Mouse (Mus musculus) neural tube, embryonic 11.5 days (tissue): ENCODE measurements around the gene a. TPM values are rescaled to one million over a fixed set of nuclear protein-coding genes. Genes with fewer than 3 reads are reported as not detected.
"Not testable (repeated sequence)": the region's sequence is repeated elsewhere in the genome, so short reads cannot be mapped to it uniquely, and the experiment has no call there.

Experiments used
- ATAC-seq: fragments of 200-750 bp; cut with Nextera tagmentation; 2 replicates; pipeline ENCODE4 v1.8.0; 2017; ENCODE audit warnings: moderate number of reproducible peaks, mild to moderate bottlenecking, moderate TSS enrichment, moderate library complexity; ENCODE audit not compliant: insufficient read depth, low FRiP score, low TSS enrichment
- DNase-seq: peaks from one replicate; pipeline ENCODE4 v3.0.0-alpha.2; 2015; ENCODE audit warnings: low spot score
- H3K27ac ChIP-seq: fragments of 300-500 bp; sonication (generic); 2 replicates; pipeline ENCODE4 v1.5.1; 2014; ENCODE audit warnings: low read depth, mild to moderate bottlenecking, low read length
- H3K27me3 ChIP-seq: fragments of 300-500 bp; sonication (generic); 2 replicates; pipeline ENCODE4 v1.6.1; 2014; ENCODE audit warnings: mild to moderate bottlenecking, low read length, mixed read lengths; ENCODE audit not compliant: control insufficient read depth, insufficient read depth
- H3K36me3 ChIP-seq: fragments of 300-500 bp; sonication (generic); 2 replicates; pipeline ENCODE4 v1.6.1; 2014; ENCODE audit warnings: mild to moderate bottlenecking, low read length, moderate library complexity, mixed read lengths; ENCODE audit not compliant: control insufficient read depth, insufficient read depth
- H3K4me1 ChIP-seq: fragments of 300-500 bp; sonication (generic); 2 replicates; pipeline ENCODE4 v1.6.1; 2014; ENCODE audit warnings: low read length, mixed read lengths; ENCODE audit not compliant: control insufficient read depth, insufficient read depth
- H3K4me2 ChIP-seq: fragments of 300-500 bp; sonication (generic); 2 replicates; pipeline ENCODE4 v1.6.1; 2014; ENCODE audit warnings: low read depth, mild to moderate bottlenecking, moderate library complexity
- H3K4me3 ChIP-seq: fragments of 300-500 bp; sonication (generic); 2 replicates; pipeline ENCODE4 v1.5.1; 2014; ENCODE audit warnings: low read depth, low read length
- H3K9ac ChIP-seq: fragments of 300-500 bp; sonication (generic); 2 replicates; pipeline ENCODE4 v1.6.1; 2014; ENCODE audit warnings: mild to moderate bottlenecking, low read length
- H3K9me3 ChIP-seq: fragments of 300-500 bp; sonication (generic); 2 replicates; pipeline ENCODE4 v1.6.1; 2016; ENCODE audit warnings: low read length; ENCODE audit not compliant: control insufficient read depth
- WGBS: fragments of 180-500 bp; shearing (Covaris S2); extraction: QIAGEN DNeasy Blood & Tissue Kit; methylation state at CpG from one replicate; pipeline ENCODE4 v1.1.7; 2014; 5-methylcytosine and 5-hydroxymethylcytosine counted together
- polyA plus RNA-seq: library from polyadenylated mRNA; unstranded; fragments of >200 nt; fragmentation: Nextera tagmentation; extraction: Ambion mirVana; gene quantifications from 2 replicates; pipeline ENCODE4 v1.2.1, GENCODE M21; 2014

a gene
- polyA plus RNA-seq, 1 experiment from 2014 or later: 1.2 TPM

DNA sequence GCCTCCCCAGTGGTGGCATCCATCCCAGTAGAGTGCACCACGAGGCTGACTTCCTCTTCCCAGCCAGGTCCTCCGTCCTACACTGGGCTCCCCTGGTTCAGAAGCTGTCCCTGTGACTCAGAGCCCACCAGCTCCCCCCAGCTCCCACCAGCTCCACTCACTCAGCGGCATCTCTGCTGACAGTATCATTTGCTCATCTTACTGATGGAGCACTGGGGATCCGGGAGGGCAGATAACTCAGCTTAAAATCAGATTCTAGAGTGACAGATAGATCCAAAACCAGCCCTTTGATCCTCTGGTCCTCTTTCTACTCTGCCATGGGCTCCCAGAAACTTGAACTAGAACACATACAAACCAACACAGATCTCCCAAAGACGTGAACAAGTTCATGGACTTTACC is 159.4 kb downstream of the a start:
- WGBS: 77% methylated on average over 5 of the region's 5 CpGs
- DNase-seq (no peak), ATAC-seq (no peak)
- Histone ChIP-seq H3K4me2 (no peak overlapping the region), H3K4me3 (no peak overlapping the region), H3K9ac (no peak overlapping the region), H3K9me3 (no peaks in the 10 kb centered on the region), H3K27ac (no peak overlapping the region), H3K36me3 (no peaks in the 10 kb centered on the region), H3K4me1 (no peaks in the 10 kb centered on the region), H3K27me3 (no peaks in the 10 kb centered on the region)

DNA sequence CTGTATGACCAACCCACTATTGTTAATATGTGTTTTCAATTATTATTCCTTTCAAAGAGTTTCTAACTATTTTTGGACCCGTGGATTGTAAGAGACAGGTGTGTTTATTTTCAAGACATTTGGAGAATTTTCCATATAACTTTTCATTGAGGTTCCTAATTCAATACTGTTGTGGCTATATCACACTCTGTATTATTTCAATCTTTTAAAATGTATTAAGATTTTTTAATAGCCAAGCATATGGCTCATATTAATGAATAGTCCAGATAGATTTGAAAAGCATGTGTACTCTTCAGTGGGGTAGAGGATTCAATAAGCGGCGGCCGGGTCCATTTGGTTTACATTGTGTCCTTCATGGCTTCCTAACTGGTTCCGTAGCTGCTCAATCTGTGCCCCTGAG is 168.3 kb downstream of the a start:
- DNase-seq: no peak
- no peak overlapping the region for H3K4me2 ChIP-seq
- 89% methylated on average over 5 of the region's 5 CpGs for WGBS
- no peaks in the 10 kb centered on the region for H3K36me3 ChIP-seq
- H3K4me3 ChIP-seq: no peak overlapping the region
- no peak overlapping the region for H3K9ac ChIP-seq
- no peak overlapping the region for H3K27ac ChIP-seq
- H3K9me3 ChIP-seq: no peaks in the 10 kb centered on the region
- no peak for ATAC-seq
- no peaks in the 10 kb centered on the region for H3K4me1 ChIP-seq
- no peaks in the 10 kb centered on the region for H3K27me3 ChIP-seq

DNA sequence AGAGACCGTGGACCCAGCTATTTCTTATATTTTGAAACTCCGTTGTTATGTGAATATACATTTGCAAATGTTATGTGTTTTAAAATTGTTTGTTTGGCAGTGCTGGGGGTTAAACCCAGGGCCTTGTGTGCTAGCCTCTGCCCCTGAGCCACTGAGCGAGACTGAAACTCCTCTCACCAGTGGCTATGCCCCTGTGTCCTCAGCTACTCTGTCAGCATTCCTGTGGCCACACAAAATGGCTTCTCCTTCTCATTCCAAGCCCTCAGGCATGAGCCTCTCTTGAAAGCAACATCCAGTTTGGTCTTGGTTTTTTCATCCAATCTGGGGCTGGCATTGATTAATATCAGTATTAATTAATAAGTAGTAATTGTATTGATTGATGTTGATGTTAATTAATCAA is 168.7 kb downstream of the a start:
- Histone ChIP-seq H3K27me3 (no peaks in the 10 kb centered on the region), H3K36me3 (no peaks in the 10 kb centered on the region), H3K4me2 (no peak overlapping the region), H3K4me1 (no peaks in the 10 kb centered on the region), H3K4me3 (no peak overlapping the region), H3K9ac (no peak overlapping the region), H3K9me3 (no peaks in the 10 kb centered on the region), H3K27ac (no peak overlapping the region)
- 86% methylated on average over 3 of the region's 3 CpGs for WGBS
- ATAC-seq (no peak), DNase-seq (no peak)

DNA sequence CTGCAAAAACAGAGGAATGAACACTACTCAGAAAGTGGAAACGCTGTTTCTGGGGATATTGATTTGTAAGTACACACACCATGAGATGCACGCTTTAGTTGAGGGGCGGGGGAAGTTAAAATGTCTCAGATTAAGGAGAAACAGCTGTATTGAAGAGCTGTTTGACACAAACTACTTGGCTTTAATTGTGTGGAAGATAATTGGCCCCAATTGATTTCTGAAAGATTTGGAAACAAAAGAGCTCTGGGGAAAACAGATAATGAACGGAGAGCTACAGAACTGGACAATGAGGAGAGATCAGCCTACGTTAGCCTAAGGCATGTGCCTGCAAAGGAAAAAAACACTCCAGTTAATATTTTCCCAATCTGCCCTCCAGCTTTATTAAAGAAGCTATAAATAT is 172.0 kb downstream of the a start:
- no peaks in the 10 kb centered on the region for H3K9me3 ChIP-seq
- no peak overlapping the region for H3K27ac ChIP-seq
- no peaks in the 10 kb centered on the region for H3K27me3 ChIP-seq
- no peak overlapping the region for H3K4me2 ChIP-seq
- DNase-seq (no peak), ATAC-seq (no peak)
- H3K4me3 ChIP-seq: no peak overlapping the region
- WGBS: 53% methylated on average over 5 of the region's 5 CpGs
- no peaks in the 10 kb centered on the region for H3K4me1 ChIP-seq
- no peak overlapping the region for H3K9ac ChIP-seq
- H3K36me3 ChIP-seq: no peaks in the 10 kb centered on the region

DNA sequence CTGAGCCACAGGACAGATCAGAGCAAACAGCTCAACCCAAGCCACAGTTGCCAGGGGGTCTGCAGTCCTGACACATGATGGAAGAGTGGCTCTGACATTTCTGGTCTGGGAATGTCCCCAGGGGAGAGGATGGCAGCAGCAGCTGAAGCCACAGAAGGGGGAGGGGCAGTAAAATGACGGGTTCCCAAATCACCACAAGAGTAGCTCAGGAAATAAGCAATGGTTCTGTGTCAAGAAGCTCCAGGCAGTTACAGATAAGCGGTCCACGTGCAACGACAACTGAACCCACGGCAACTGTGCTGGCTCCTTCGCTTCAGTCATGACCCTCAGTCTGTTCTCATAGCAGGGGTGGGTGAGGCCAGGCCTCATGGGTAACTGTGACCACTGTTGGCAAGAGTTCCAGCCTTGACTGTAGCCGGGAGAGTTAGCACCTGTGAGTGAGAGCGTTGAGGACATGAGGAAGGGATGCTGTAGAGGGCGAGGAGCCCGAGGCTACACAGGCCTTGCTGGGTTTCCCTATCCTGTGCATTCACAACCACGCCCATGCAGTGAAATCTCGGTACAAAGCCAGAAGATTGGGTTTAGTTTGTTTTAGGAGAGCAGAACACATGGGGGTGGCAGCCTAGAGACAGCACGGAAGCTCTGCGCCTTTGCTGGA is 178.7 kb downstream of the a start:
- H3K4me2 ChIP-seq, H3K9ac ChIP-seq, H3K4me3 ChIP-seq, H3K36me3 ChIP-seq, H3K27ac ChIP-seq, ATAC-seq, H3K27me3 ChIP-seq, DNase-seq, H3K9me3 ChIP-seq, H3K4me1 ChIP-seq: not testable (repeated sequence)
- WGBS: 69% methylated on average over 14 of the region's 14 CpGs

DNA sequence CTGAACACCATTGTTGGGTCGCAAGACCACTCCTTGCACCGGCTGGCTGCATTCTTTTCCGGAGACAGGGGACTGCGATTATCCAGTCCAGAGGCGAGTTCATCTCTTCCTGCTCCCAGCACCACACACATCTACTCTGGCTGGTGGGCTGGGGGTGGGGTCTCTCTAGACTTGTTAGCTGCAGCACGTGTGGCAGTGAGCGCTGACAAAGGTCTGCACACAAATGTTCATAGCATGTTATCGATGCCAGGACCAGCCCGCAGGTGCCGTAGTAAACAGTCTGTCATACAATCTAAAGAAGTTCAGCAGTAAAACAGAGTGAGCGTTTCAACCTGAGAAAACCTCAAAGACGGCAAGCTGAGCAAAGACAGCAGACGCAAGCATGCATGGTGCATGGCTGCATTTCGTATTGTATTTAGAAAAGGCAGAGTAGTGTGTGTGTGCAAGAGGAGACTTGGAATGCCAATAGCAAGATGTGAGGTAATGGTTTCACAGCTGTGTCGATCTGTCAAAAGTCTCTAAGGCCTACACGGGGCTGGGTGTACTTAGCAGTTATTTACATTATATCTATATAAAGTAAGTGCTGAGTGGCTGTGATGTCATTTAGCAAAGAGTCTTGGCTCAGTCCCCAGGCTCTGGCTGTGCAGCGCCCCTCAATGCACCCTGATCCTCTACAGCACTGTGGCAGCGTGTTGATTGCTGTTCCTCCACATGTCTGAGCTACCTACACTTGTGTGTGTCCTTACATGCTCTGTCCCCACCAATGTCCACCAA is 180.9 kb downstream of the a start:
- no peaks in the 10 kb centered on the region for H3K27me3 ChIP-seq
- WGBS: 76% methylated on average over 18 of the region's 18 CpGs
- DNase-seq (no peak), ATAC-seq (no peak)
- no peaks in the 10 kb centered on the region for H3K9me3 ChIP-seq
- no peak overlapping the region for H3K4me2 ChIP-seq
- no peak overlapping the region for H3K27ac ChIP-seq
- peaks cover 3% of the 10 kb centered on the region; the same call in 1 of the 2 replicates for H3K4me1 ChIP-seq
- H3K9ac ChIP-seq: no peak overlapping the region
- H3K4me3 ChIP-seq: no peak overlapping the region
- no peaks in the 10 kb centered on the region for H3K36me3 ChIP-seq

DNA sequence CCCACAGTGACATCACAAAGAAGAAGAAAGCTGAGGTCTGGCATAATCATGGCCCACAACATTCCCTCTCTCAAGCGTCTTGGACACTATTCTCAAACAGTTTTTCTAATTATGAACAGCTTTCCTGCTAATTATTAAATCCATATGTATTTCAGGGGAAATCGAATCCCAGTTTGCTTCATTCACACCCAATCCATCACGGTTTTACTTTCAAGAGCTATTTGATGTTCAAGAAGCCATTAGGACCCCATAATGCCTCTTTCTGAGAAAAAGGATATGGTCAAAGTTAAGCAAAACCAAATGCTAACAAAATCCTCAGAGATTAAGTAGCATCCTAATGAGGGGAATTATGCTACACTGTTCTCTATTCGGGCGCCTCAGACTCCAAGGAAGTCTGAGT is 181.8 kb downstream of the a start:
- no peak overlapping the region for H3K4me3 ChIP-seq
- H3K9me3 ChIP-seq: no peaks in the 10 kb centered on the region
- H3K4me2 ChIP-seq: no peak overlapping the region
- DNase-seq (no peak), ATAC-seq (no peak)
- no peaks in the 10 kb centered on the region for H3K36me3 ChIP-seq
- H3K4me1 ChIP-seq: peaks cover 3% of the 10 kb centered on the region; the same call in 1 of the 2 replicates
- no peak overlapping the region for H3K27ac ChIP-seq
- H3K9ac ChIP-seq: no peak overlapping the region
- no peaks in the 10 kb centered on the region for H3K27me3 ChIP-seq
- WGBS: 80% methylated on average over 5 of the region's 5 CpGs

DNA sequence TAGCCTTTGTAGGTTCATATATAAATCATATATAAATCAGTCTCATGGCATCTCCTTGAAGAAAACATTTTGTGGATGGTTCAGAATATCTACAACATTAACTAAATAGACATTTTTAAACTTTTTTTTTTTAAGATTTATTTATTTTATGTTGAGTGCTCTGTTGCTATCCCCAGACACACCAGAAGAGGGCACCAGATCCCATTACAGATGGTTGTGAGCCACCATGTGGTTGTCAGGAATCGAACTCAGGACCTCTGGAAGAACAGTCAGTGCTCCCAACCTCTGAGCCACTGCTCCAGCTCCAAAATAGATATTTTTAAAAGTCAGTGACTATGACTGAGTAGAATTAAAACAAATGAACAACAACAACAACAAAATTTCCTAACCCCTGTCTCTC is 195.4 kb downstream of the a start:
- WGBS: 81% methylated on average over 1 of the region's 1 CpGs
- Histone ChIP-seq H3K4me3 (no peak overlapping the region), H3K36me3 (no peaks in the 10 kb centered on the region), H3K27ac (no peak overlapping the region), H3K27me3 (no peaks in the 10 kb centered on the region), H3K9me3 (no peaks in the 10 kb centered on the region), H3K9ac (no peak overlapping the region), H3K4me1 (no peaks in the 10 kb centered on the region), H3K4me2 (no peak overlapping the region)
- ATAC-seq (no peak), DNase-seq (no peak)

DNA sequence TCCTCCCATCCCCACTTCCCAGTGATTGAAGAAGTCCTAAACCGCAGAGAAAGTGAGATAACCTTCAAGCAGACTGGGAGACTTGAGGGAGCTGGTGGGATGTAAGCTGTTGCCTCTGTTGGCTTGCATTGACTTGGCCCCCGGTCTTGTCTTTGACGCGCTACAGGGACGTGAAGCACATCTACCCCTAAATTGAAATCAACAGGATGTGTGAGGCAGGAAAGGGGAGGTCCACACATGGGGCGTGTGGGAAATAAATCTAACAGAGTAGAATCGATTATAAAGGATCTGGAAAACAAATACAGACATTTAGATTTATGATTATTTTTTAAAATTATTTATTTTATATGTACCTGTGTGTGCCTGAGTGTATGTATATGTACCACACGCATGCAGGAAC is 200.2 kb downstream of the a start:
- no peaks in the 10 kb centered on the region for H3K36me3 ChIP-seq
- no peaks in the 10 kb centered on the region for H3K4me1 ChIP-seq
- H3K9me3 ChIP-seq: no peaks in the 10 kb centered on the region
- no peak for ATAC-seq
- no peak overlapping the region for H3K4me3 ChIP-seq
- no peaks in the 10 kb centered on the region for H3K27me3 ChIP-seq
- WGBS: 83% methylated on average over 8 of the region's 8 CpGs
- H3K27ac ChIP-seq: no peak overlapping the region
- no peak overlapping the region for H3K4me2 ChIP-seq
- no peak overlapping the region for H3K9ac ChIP-seq
- no peak for DNase-seq
